Mouse (Mus musculus): ENCODE data around the gene Crabp1. TPM values are rescaled to one million over a fixed set of nuclear protein-coding genes. Genes with fewer than 3 reads are reported as not detected.

The Crabp1 gene
- polyA plus RNA-seq, 1 experiment from 2014 or later, result 719 TPM

DNA sequence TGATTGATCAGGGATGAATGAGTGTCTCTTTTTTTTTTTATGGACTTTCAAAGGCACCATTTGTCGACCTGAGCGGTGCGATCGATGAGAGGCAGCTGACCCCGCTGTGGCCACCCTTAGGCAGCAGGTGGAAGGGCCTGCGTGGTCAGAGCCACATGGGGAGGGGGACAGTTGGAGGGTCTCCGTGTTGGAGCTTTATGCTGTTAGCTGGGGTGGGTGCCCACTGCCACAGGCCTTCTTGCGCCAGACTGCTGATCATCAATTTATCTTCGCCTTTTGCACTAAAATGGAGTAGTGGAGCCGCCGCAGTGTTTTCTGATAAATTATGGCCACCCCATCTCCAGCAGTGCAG is 11.6 kb upstream of the Crabp1 start:
- Histone ChIP-seq H3K27ac (ENCODE audit: low read depth, low read length) (peak overlapping the region; percentile 39), H3K27me3 (ENCODE audit: control insufficient read depth, insufficient read depth, low read length) (peaks cover 4% of the 10 kb centered on the region; the same call in 1 of the 2 replicates), H3K36me3 (ENCODE audit: control insufficient read depth, insufficient read depth, low read length) (no peaks in the 10 kb centered on the region), H3K4me2 (ENCODE audit: low read depth) (peak overlapping the region; percentile 2; the same call in 1 of the 2 replicates), H3K9me3 (ENCODE audit: control insufficient read depth, low read length) (no peaks in the 10 kb centered on the region), H3K4me3 (ENCODE audit: low read depth, low read length) (no peak overlapping the region), H3K4me1 (ENCODE audit: control insufficient read depth, insufficient read depth, low read length) (peaks cover 20% of the 10 kb centered on the region), H3K9ac (ENCODE audit: low read length) (no peak overlapping the region)
- peak; percentile 40; the same call in 1 of the 2 replicates for ATAC-seq (ENCODE audit: insufficient read depth, low FRiP score, low TSS enrichment)
- DNase-seq (ENCODE audit: low spot score), result no peak
- WGBS, result 19% methylated on average over 11 of the region's 11 CpGs

DNA sequence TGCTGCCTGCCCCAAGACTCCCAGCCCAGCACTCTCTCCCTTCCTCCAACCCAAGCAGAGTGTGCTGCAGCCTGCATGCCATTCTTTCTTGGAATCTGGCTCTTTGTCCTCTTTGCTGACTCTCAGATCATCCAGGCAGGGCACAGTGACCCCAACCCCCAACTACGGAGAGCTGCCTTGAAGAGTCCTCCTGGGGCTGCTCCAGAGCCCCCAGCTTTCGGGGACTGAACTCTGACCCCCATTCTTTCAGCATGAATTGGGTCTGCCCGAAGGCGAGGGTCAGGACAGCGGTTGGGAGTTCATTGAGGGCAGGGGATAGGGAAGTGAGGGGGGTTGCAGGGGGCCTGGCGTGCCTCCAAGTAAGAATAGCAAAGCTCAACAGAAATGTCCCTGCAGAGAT is 5.0 kb upstream of the Crabp1 start:
- no peak overlapping the region for H3K27ac ChIP-seq (ENCODE audit: low read depth, low read length)

DNA sequence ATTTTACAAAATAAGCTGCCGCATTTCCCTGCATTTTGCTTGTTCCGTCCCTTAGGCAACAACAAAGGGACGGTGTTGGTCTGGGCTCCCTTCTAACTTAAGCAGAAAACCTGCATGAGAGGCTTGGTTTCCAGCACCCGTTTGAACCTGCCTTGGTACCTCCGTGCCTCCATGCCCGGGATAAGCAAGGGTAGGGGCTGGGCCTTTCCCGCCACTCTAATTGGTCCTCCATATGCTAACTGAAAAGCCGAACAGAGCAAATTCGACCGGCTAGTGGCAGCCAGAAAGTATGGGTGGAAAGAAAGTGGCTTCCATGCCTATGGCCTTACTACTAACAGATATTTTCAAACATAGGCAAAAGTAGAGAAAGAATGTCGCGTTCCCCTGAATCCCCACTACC is 457 bp upstream of the Crabp1 start:
- WGBS, result 19% methylated on average over 12 of the region's 12 CpGs
- Histone ChIP-seq H3K9ac (ENCODE audit: low read length) (no peak overlapping the region), H3K4me1 (ENCODE audit: control insufficient read depth, insufficient read depth, low read length) (peaks cover 23% of the 10 kb centered on the region), H3K4me2 (ENCODE audit: low read depth) (peak overlapping the region; percentile 69), H3K4me3 (ENCODE audit: low read depth, low read length) (peak overlapping the region; percentile 41), H3K9me3 (ENCODE audit: control insufficient read depth, low read length) (no peaks in the 10 kb centered on the region), H3K27ac (ENCODE audit: low read depth, low read length) (no peak overlapping the region), H3K36me3 (ENCODE audit: control insufficient read depth, insufficient read depth, low read length) (no peaks in the 10 kb centered on the region), H3K27me3 (ENCODE audit: control insufficient read depth, insufficient read depth, low read length) (peaks cover 24% of the 10 kb centered on the region)
- ATAC-seq (ENCODE audit: insufficient read depth, low FRiP score, low TSS enrichment) (no peak), DNase-seq (ENCODE audit: low spot score) (no peak)

More for the DNA sequence above, 5.0 kb upstream of the Crabp1 start:
- Histone ChIP-seq H3K4me1 (ENCODE audit: control insufficient read depth, insufficient read depth, low read length) (peaks cover 9% of the 10 kb centered on the region), H3K4me3 (ENCODE audit: low read depth, low read length) (no peak overlapping the region), H3K36me3 (ENCODE audit: control insufficient read depth, insufficient read depth, low read length) (no peaks in the 10 kb centered on the region), H3K27me3 (ENCODE audit: control insufficient read depth, insufficient read depth, low read length) (peaks cover 11% of the 10 kb centered on the region), H3K4me2 (ENCODE audit: low read depth) (no peak overlapping the region), H3K9ac (ENCODE audit: low read length) (peak overlapping the region; percentile 18; the same call in 1 of the 2 replicates), H3K9me3 (ENCODE audit: control insufficient read depth, low read length) (no peaks in the 10 kb centered on the region)
- no peak for ATAC-seq (ENCODE audit: insufficient read depth, low FRiP score, low TSS enrichment)
- peak; percentile 32 for DNase-seq (ENCODE audit: low spot score)
- 20% methylated on average over 6 of the region's 6 CpGs for WGBS

DNA sequence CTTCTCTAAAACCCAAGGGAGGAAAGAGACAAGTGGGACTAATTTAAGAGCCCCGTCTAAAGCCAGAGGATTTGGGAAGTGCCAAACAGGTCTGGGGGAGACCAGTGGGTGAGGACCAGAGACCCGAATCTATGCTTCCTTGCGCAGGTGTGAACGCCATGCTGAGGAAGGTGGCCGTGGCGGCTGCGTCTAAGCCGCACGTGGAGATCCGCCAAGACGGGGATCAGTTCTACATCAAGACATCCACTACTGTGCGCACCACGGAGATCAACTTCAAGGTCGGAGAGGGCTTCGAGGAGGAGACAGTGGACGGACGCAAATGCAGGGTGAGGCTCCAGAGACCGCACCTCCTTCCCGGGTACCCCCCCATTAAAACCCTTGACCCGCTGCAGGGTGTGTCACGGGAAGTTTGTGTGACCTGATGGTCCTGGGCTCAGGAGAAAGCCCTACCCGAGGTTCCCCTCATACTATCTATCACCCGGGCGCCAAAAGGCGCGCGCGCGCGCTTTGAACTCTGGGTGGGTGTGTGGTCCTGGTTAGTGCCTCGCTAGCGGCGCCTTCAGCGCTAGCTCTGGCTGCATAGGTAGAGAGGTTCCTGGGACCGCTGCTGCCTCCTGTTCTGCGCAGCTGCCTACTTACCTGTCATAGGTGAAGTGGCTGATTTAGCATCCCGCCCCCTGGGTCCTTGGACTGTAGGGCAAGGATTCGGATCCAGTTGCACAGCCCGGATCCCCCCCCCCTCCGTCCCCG is 963 bp downstream of the Crabp1 start:
- H3K4me2 ChIP-seq (ENCODE audit: low read depth), result peak overlapping the region; percentile 69
- under 1% methylated on average over 41 of the region's 41 CpGs for WGBS

DNA sequence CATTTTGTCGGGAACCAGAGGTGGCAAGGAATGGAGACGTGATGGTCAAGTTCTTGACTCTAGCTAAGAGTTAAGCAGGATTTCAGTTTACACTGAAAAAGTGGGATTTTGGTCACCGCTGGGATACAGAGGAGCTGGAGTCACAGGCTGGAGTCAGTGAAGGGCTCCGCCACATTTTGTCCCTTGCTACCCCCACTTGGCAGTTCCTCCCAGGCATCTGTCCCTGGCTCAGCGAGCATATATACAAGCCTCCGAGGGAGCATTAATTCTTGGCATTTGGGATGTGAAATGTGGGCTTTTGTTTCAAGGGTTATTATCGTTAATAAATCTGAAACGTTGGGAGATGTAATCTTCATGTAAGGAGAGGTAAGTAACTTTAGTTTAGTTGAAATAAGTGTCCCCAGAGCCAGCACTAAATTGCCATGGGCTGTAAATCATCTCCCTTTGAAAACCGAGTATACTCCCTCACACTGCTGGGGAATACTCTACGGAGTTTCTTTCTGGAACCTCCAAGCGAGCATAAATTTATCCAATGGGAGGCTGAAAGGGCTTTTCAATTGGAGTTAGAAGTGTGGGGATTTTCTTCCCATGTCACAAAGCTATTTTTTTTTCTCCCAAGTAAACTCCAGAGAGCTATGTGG is 5.7 kb downstream of the Crabp1 start:
- DNase-seq (ENCODE audit: low spot score), result no peak
- H3K27me3 ChIP-seq (ENCODE audit: control insufficient read depth, insufficient read depth, low read length), result peaks cover 7% of the 10 kb centered on the region
- no peak overlapping the region for H3K9ac ChIP-seq (ENCODE audit: low read length)
- no peak overlapping the region for H3K4me3 ChIP-seq (ENCODE audit: low read depth, low read length)
- no peak for ATAC-seq (ENCODE audit: insufficient read depth, low FRiP score, low TSS enrichment)
- no peaks in the 10 kb centered on the region for H3K9me3 ChIP-seq (ENCODE audit: control insufficient read depth, low read length)
- H3K36me3 ChIP-seq (ENCODE audit: control insufficient read depth, insufficient read depth, low read length), result no peaks in the 10 kb centered on the region
- peaks cover 18% of the 10 kb centered on the region for H3K4me1 ChIP-seq (ENCODE audit: control insufficient read depth, insufficient read depth, low read length)
- H3K4me2 ChIP-seq (ENCODE audit: low read depth), result 0 out of 2 replicates have a peak overlapping the region, but pooled peaks have one; percentile 5
- H3K27ac ChIP-seq (ENCODE audit: low read depth, low read length), result peak overlapping the region; percentile 36
- WGBS, result 29% methylated on average over 11 of the region's 11 CpGs

More for the DNA sequence above, 963 bp downstream of the Crabp1 start:
- ATAC-seq (ENCODE audit: insufficient read depth, low FRiP score, low TSS enrichment), result no peak
- H3K9me3 ChIP-seq (ENCODE audit: control insufficient read depth, low read length), result no peaks in the 10 kb centered on the region
- peaks cover 24% of the 10 kb centered on the region for H3K27me3 ChIP-seq (ENCODE audit: control insufficient read depth, insufficient read depth, low read length)
- peak overlapping the region; percentile 53 for H3K9ac ChIP-seq (ENCODE audit: low read length)
- H3K4me3 ChIP-seq (ENCODE audit: low read depth, low read length), result peak overlapping the region; percentile 41
- H3K36me3 ChIP-seq (ENCODE audit: control insufficient read depth, insufficient read depth, low read length), result no peaks in the 10 kb centered on the region
- H3K27ac ChIP-seq (ENCODE audit: low read depth, low read length), result no peak overlapping the region
- peaks cover 26% of the 10 kb centered on the region for H3K4me1 ChIP-seq (ENCODE audit: control insufficient read depth, insufficient read depth, low read length)
- peak; percentile 63 for DNase-seq (ENCODE audit: low spot score)

DNA sequence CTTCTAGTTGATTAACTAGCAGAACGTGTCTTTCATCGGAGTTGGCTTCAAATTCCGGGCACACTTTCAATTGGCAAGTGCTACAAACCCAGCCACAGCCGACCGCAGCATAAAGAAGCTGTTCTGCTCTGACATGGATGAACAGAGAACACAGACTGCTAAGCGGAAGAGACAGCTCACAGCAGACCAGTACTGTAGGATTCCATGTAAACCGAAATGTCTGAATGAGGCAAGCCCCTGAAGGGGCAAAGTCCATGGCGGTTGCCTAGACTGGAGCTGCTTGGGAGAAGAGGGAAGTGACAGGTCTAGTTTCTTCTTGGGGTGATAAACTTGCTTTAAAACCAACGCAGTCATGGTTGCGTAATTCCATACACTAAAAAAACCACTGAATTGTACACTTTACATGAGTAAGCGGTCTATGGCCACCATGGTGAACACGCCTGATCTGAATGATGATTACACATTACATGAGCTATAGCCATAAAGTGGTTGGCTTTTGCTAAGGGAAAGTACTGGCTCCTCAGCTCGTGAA is 12.0 kb downstream of the Crabp1 start:
- no peak for DNase-seq (ENCODE audit: low spot score)
- no peaks in the 10 kb centered on the region for H3K36me3 ChIP-seq (ENCODE audit: control insufficient read depth, insufficient read depth, low read length)
- no peak for ATAC-seq (ENCODE audit: insufficient read depth, low FRiP score, low TSS enrichment)
- no peak overlapping the region for H3K9ac ChIP-seq (ENCODE audit: low read length)
- no peak overlapping the region for H3K27ac ChIP-seq (ENCODE audit: low read depth, low read length)
- H3K9me3 ChIP-seq (ENCODE audit: control insufficient read depth, low read length), result no peaks in the 10 kb centered on the region
- H3K4me3 ChIP-seq (ENCODE audit: low read depth, low read length), result no peak overlapping the region
- no peak overlapping the region for H3K4me2 ChIP-seq (ENCODE audit: low read depth)
- WGBS, result 95% methylated on average over 13 of the region's 13 CpGs
- no peaks in the 10 kb centered on the region for H3K27me3 ChIP-seq (ENCODE audit: control insufficient read depth, insufficient read depth, low read length)
- no peaks in the 10 kb centered on the region for H3K4me1 ChIP-seq (ENCODE audit: control insufficient read depth, insufficient read depth, low read length)

DNA sequence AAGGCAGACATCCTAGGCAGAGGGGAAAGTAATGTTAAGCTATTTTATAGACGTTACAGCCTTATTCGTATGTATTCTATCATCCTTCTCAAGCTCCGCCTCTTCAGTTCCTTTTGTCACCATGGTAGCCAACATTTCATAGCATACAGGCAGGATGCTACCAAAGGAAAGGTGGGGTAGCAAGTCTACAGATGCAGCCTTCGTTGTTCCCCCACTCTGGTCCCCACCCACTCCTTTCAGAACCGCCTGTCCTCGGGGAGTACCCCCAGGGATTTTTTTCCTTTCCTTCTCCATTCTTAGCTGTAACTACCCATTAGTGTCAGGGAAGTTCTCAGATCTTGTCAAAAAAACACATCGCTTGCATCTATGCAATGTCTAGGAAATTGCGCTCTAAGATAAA is 14.7 kb downstream of the Crabp1 start:
- no peaks in the 10 kb centered on the region for H3K9me3 ChIP-seq (ENCODE audit: control insufficient read depth, low read length)
- 89% methylated on average over 8 of the region's 8 CpGs for WGBS
- DNase-seq (ENCODE audit: low spot score) (no peak), ATAC-seq (ENCODE audit: insufficient read depth, low FRiP score, low TSS enrichment) (no peak)
- no peaks in the 10 kb centered on the region for H3K36me3 ChIP-seq (ENCODE audit: control insufficient read depth, insufficient read depth, low read length)
- no peaks in the 10 kb centered on the region for H3K27me3 ChIP-seq (ENCODE audit: control insufficient read depth, insufficient read depth, low read length)
- no peak overlapping the region for H3K9ac ChIP-seq (ENCODE audit: low read length)
- H3K4me1 ChIP-seq (ENCODE audit: control insufficient read depth, insufficient read depth, low read length), result no peaks in the 10 kb centered on the region
- H3K4me2 ChIP-seq (ENCODE audit: low read depth), result no peak overlapping the region
- H3K27ac ChIP-seq (ENCODE audit: low read depth, low read length), result no peak overlapping the region
- no peak overlapping the region for H3K4me3 ChIP-seq (ENCODE audit: low read depth, low read length)

DNA sequence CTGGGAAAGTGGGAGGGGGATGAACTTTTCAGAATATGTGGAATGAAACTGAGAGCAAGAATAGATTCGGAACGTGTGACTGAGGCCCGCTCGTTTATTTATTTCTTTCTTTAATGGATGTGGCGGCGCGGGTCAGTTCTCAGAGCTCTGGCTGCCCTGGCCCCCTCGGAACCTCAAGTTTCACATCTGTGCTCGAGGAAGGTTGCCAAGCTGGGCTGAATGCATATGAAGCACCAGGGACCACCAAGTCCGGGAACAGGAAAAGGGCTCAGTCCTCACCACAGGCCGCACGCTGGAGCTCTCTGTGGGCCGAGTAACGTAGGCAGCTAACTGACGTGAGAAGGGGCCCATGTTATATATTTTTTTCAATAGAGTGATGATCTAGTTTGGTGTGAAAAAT is 18.0 kb downstream of the Crabp1 start:
- H3K9ac ChIP-seq (ENCODE audit: low read length), result no peak overlapping the region
- H3K27ac ChIP-seq (ENCODE audit: low read depth, low read length), result no peak overlapping the region
- H3K36me3 ChIP-seq (ENCODE audit: control insufficient read depth, insufficient read depth, low read length), result no peaks in the 10 kb centered on the region
- H3K4me3 ChIP-seq (ENCODE audit: low read depth, low read length), result no peak overlapping the region
- no peaks in the 10 kb centered on the region for H3K9me3 ChIP-seq (ENCODE audit: control insufficient read depth, low read length)
- no peak for DNase-seq (ENCODE audit: low spot score)
- no peaks in the 10 kb centered on the region for H3K27me3 ChIP-seq (ENCODE audit: control insufficient read depth, insufficient read depth, low read length)
- ATAC-seq (ENCODE audit: insufficient read depth, low FRiP score, low TSS enrichment), result no peak
- 72% methylated on average over 15 of the region's 15 CpGs for WGBS
- H3K4me2 ChIP-seq (ENCODE audit: low read depth), result no peak overlapping the region
- no peaks in the 10 kb centered on the region for H3K4me1 ChIP-seq (ENCODE audit: control insufficient read depth, insufficient read depth, low read length)

All from neural tube, embryonic 11.5 days (tissue).